Mouse (Mus musculus) myocyte (in vitro differentiated cells): ENCODE results near the gene Tab3.

Experiments used
- E2F4 ChIP-seq: IDR thresholded peaks from one replicate; pipeline ENCODE4 v1.6.1; 2011; ENCODE audit warnings: mild to moderate bottlenecking, control low read depth, moderate library complexity; ENCODE audit not compliant: insufficient read depth
- MAX ChIP-seq: IDR thresholded peaks from one replicate; pipeline ENCODE4 v1.6.1; 2011; ENCODE audit warnings: low read depth, mild to moderate bottlenecking, control low read depth
- MYOG ChIP-seq, 3 experiments: IDR thresholded peaks; one replicate each; pipeline ENCODE4 v1.6.1; 2011; ENCODE audit warnings: control low read depth in 2 of 3, low read depth in 2 of 3, mild to moderate bottlenecking in 2 of 3; ENCODE audit not compliant: insufficient read length in 2 of 3, control insufficient read depth in 1 of 3, insufficient read depth in 1 of 3
- POLR2A ChIP-seq: IDR thresholded peaks from one replicate; pipeline ENCODE4 v1.6.1; 2011; ENCODE audit warnings: low read depth, mild to moderate bottlenecking, control low read depth, moderate library complexity; ENCODE audit not compliant: insufficient read length
- SRF ChIP-seq: IDR thresholded peaks from one replicate; pipeline ENCODE4 v1.6.1; 2011; ENCODE audit warnings: low read depth; ENCODE audit not compliant: control insufficient read depth, insufficient read length
- TCF12 ChIP-seq: IDR thresholded peaks from one replicate; pipeline ENCODE4 v1.6.1; 2011; ENCODE audit warnings: mild to moderate bottlenecking, control low read depth; ENCODE audit not compliant: poor library complexity, insufficient read depth, severe bottlenecking
- USF1 ChIP-seq: IDR thresholded peaks from one replicate; pipeline ENCODE4 v1.6.1; 2011; ENCODE audit warnings: low read depth, mild to moderate bottlenecking, control low read depth, moderate library complexity

GRCm38 (mm10) chrX:85525545-85525944 is 48.3 kb upstream of the Tab3 start:
- no peak for TF ChIP-seq USF1
- TF ChIP-seq POLR2A: no peak
- no peak for TF ChIP-seq MAX
- TF ChIP-seq SRF: no peak
- no peak for TF ChIP-seq MYOG (IDR thresholded peaks at IDR 0.05; ENCODE audit: control insufficient read depth in 1 of 3, insufficient read depth in 1 of 3, insufficient read length in 2 of 3, low read depth in 2 of 3)
- no peak for TF ChIP-seq E2F4
- TF ChIP-seq TCF12: no peak
